Mouse (Mus musculus) monocyte, adult 59 days (primary cell): ENCODE measurements around the gene Ewsr1. TPM values are rescaled to one million over a fixed set of nuclear protein-coding genes. Genes with fewer than 3 reads are reported as not detected.

ENCODE experiments used
- total RNA-seq, 2 experiments: library from RNA; stranded (reverse); gene quantifications; one replicate each; pipeline ENCODE4 v1.2.4; 2023

The Ewsr1 gene
- total RNA-seq, result 100 to 1,000 TPM; 439 to 473 TPM

DNA sequence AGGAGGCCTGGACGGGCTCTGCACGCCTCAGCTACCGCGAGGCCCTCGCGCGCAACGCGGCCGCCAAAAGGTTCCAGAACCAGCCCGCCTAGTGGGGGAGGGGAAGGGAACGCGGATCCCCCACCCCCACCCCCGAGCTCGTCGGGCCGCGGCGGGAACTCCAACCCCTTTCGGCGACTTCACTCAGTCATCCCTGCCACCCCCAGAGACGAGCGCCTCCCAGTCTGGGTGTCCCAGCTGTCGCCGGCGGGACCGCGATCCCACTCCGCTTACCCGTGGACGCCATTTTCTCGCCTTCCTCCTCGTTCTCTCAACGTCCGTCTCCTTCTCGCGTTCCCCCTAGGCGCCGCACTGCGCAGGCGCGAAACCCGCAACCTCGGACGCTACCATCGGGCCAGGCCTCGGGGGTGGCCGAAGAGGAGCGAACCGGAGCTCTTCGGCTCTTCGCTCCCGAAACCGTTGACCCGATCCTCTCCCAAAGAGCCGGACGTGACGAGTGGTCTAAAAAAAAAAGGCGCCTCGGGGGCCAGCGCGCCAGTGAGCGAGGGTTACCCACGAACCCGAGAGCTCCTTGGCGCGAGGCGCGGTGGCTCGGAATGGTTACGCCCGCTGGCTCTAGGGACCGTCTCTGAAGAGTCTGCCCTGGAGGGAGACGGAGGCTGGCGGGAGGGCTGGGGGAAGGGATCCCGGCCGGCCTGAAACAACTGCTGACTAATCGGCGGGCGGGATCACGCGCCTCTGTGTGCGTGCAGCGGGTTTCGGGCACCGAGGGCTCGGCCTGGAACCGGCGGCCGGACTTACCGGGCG, at the start of gene Ewsr1, which contains the start of gene Rhbdd3:
Ewsr1 (minus strand) TSS at position 531 of the 807 bp plus-strand sequence.
Rhbdd3 (plus strand) TSS at position 191 of the 807 bp plus-strand sequence.

GRCm38 (mm10) chr11:5065056-5065821, 33.8 kb downstream of the Ewsr1 start, which contains the start of gene Gas2l1:
TSS of gene Gas2l1 (minus strand) at chr11:5065327.

GRCm38 (mm10) chr11:5057856-5058641, 41.0 kb downstream of the Ewsr1 start, which contains the start of gene Rasl10a:
TSS of gene Rasl10a (plus strand) at chr11:5058128.

Other genes with a start within 250 kb of the Ewsr1 start
- gene Nf2, start 249.7 kb downstream of the Ewsr1 start, total RNA-seq, result 10 to 100 TPM; 33.9 to 40.7 TPM
- gene Nipsnap1, start 225.3 kb downstream of the Ewsr1 start, total RNA-seq, result 1 to 10 TPM; 4.2 to 4.9 TPM
- gene Thoc5, start 203.9 kb downstream of the Ewsr1 start, total RNA-seq, result 10 to 100 TPM; 31.9 to 32.2 TPM
- gene Nefh, start 151.2 kb downstream of the Ewsr1 start, total RNA-seq, result not detected
- 10 to 100 TPM; 50.2 to 62.6 TPM for gene Ap1b1, start 112.4 kb downstream of the Ewsr1 start, total RNA-seq
- gene Rasl10a, start 41.1 kb downstream of the Ewsr1 start, total RNA-seq, result not detected
- gene Gas2l1, start 33.9 kb downstream of the Ewsr1 start, total RNA-seq, result 10 to 100 TPM; 28.8 to 33.1 TPM
- gene Rhbdd3, start 340 bp downstream of the Ewsr1 start, total RNA-seq, result 10 to 100 TPM; 10.6 to 11.0 TPM
- not detected for gene Emid1, start 53.0 kb upstream of the Ewsr1 start, total RNA-seq
- gene Kremen1, start 162.3 kb upstream of the Ewsr1 start, total RNA-seq, result 10 to 100 TPM; 15.9 to 16.8 TPM